Mouse (Mus musculus): ENCODE data around the gene Cldn15. TPM values are rescaled to one million over a fixed set of nuclear protein-coding genes. Genes with fewer than 3 reads are reported as not detected.

The Cldn15 gene
- polyA plus RNA-seq, 1 experiment from 2014 or later = 5.3 TPM

GRCm38 (mm10) chr5:136982338-136982930 lies 16.0 kb downstream of the Cldn15 start:
- Histone ChIP-seq H3K9me3 (ENCODE audit: low read depth, low read length) (no peaks in the 10 kb centered on the region), H3K36me3 (ENCODE audit: insufficient read depth) (peaks cover 25% of the 10 kb centered on the region), H3K4me3 (ENCODE audit: low read depth, low read length) (no peak overlapping the region), H3K27ac (ENCODE audit: low read depth) (no peak overlapping the region), H3K27me3 (ENCODE audit: insufficient read depth, low read length) (no peaks in the 10 kb centered on the region), H3K4me2 (no peak overlapping the region), H3K4me1 (ENCODE audit: insufficient read depth) (peaks cover 4% of the 10 kb centered on the region), H3K9ac (no peak overlapping the region)
- ATAC-seq (ENCODE audit: insufficient read depth) (no peak), DNase-seq (peak; percentile 72)
- WGBS = 48% methylated on average over 15 of the region's 16 CpGs
- peak; percentile 64 for TF ChIP-seq CTCF (IDR thresholded peaks at IDR 0.05; ENCODE audit: low read depth)

- H3K9ac ChIP-seq = no peak overlapping the region
- ATAC-seq (ENCODE audit: insufficient read depth) (no peak), DNase-seq (peak; percentile 35)
- no peak overlapping the region for H3K4me2 ChIP-seq
- H3K27me3 ChIP-seq (ENCODE audit: insufficient read depth, low read length) = no peaks in the 10 kb centered on the region
- 44% methylated on average over 14 of the region's 14 CpGs for WGBS
- H3K4me1 ChIP-seq (ENCODE audit: insufficient read depth) = peaks cover 4% of the 10 kb centered on the region
- peaks cover 32% of the 10 kb centered on the region for H3K36me3 ChIP-seq (ENCODE audit: insufficient read depth)
- no peak overlapping the region for H3K4me3 ChIP-seq (ENCODE audit: low read depth, low read length)
- H3K27ac ChIP-seq (ENCODE audit: low read depth) = no peak overlapping the region
- H3K9me3 ChIP-seq (ENCODE audit: low read depth, low read length) = no peaks in the 10 kb centered on the region
- TF ChIP-seq CTCF (IDR thresholded peaks at IDR 0.05; ENCODE audit: low read depth) = no peak
Observed at GRCm38 (mm10) chr5:136984828-136985227, 18.4 kb downstream of the Cldn15 start.

GRCm38 (mm10) chr5:136986695-136987137 lies 20.3 kb downstream of the Cldn15 start, which contains the start of gene Plod3:
TSS of gene Plod3 (plus strand) at chr5:136987019.
- peaks cover 4% of the 10 kb centered on the region for H3K4me1 ChIP-seq (ENCODE audit: insufficient read depth)
- no peak; the same call in 1 of the 2 replicates for TF ChIP-seq CTCF (IDR thresholded peaks at IDR 0.05; ENCODE audit: low read depth)
- H3K4me3 ChIP-seq (ENCODE audit: low read depth, low read length) = peak within 1 kb of the TSS; percentile 86
- ATAC-seq (ENCODE audit: insufficient read depth) = peak; percentile 88
- H3K27me3 ChIP-seq (ENCODE audit: insufficient read depth, low read length) = no peaks in the 10 kb centered on the region
- no peaks in the 10 kb centered on the region for H3K9me3 ChIP-seq (ENCODE audit: low read depth, low read length)
- H3K36me3 ChIP-seq (ENCODE audit: insufficient read depth) = peaks cover 36% of the 10 kb centered on the region
- peak within 1 kb of the TSS; percentile 72 for H3K4me2 ChIP-seq
- WGBS = under 1% methylated on average over 26 of the region's 26 CpGs
- DNase-seq = peak; percentile 100
- H3K9ac ChIP-seq = peak within 1 kb of the TSS; percentile 96
- H3K27ac ChIP-seq (ENCODE audit: low read depth) = peak within 1 kb of the TSS; percentile 98

- TF ChIP-seq CTCF (IDR thresholded peaks at IDR 0.05; ENCODE audit: low read depth) = no peak
- H3K9ac ChIP-seq = peak overlapping the region; percentile 96
- H3K27ac ChIP-seq (ENCODE audit: low read depth) = peak overlapping the region; percentile 98
- peak overlapping the region; percentile 86 for H3K4me3 ChIP-seq (ENCODE audit: low read depth, low read length)
- no peaks in the 10 kb centered on the region for H3K27me3 ChIP-seq (ENCODE audit: insufficient read depth, low read length)
- H3K4me2 ChIP-seq = peak overlapping the region; percentile 72
- under 1% methylated on average over 67 of the region's 67 CpGs for WGBS
- H3K4me1 ChIP-seq (ENCODE audit: insufficient read depth) = peaks cover 4% of the 10 kb centered on the region
- no peaks in the 10 kb centered on the region for H3K9me3 ChIP-seq (ENCODE audit: low read depth, low read length)
- peaks cover 37% of the 10 kb centered on the region for H3K36me3 ChIP-seq (ENCODE audit: insufficient read depth)
- DNase-seq (peak; percentile 85), ATAC-seq (ENCODE audit: insufficient read depth) (peak; percentile 65)
Observed at GRCm38 (mm10) chr5:136987138-136987933, 20.9 kb downstream of the Cldn15 start.

- WGBS = 2% methylated on average over 12 of the region's 12 CpGs
- ATAC-seq (ENCODE audit: insufficient read depth) (0 out of 2 replicates have a peak, but pooled peaks have one; percentile 1), DNase-seq (peak; percentile 13)
- TF ChIP-seq CTCF (IDR thresholded peaks at IDR 0.05; ENCODE audit: low read depth) = no peak
- H3K9me3 ChIP-seq (ENCODE audit: low read depth, low read length) = no peaks in the 10 kb centered on the region
- H3K27me3 ChIP-seq (ENCODE audit: insufficient read depth, low read length) = no peaks in the 10 kb centered on the region
- H3K4me1 ChIP-seq (ENCODE audit: insufficient read depth) = peaks cover 4% of the 10 kb centered on the region
- peak within 1 kb of the TSS; percentile 86 for H3K4me3 ChIP-seq (ENCODE audit: low read depth, low read length)
- peak within 1 kb of the TSS; percentile 98 for H3K27ac ChIP-seq (ENCODE audit: low read depth)
- H3K36me3 ChIP-seq (ENCODE audit: insufficient read depth) = peaks cover 41% of the 10 kb centered on the region
- H3K9ac ChIP-seq = peak within 1 kb of the TSS; percentile 96
- H3K4me2 ChIP-seq = peak within 1 kb of the TSS; percentile 72
Observed at GRCm38 (mm10) chr5:136987934-136988271, 21.5 kb downstream of the Cldn15 start, which contains the start of gene Znhit1. TSS of gene Znhit1 (minus strand) at chr5:136988021.

GRCm38 (mm10) chr5:136988420-136988819 lies 22.0 kb downstream of the Cldn15 start:
- no peaks in the 10 kb centered on the region for H3K9me3 ChIP-seq (ENCODE audit: low read depth, low read length)
- 41% methylated on average over 7 of the region's 7 CpGs for WGBS
- peak overlapping the region; percentile 72 for H3K4me2 ChIP-seq
- peak; percentile 69 for DNase-seq
- no peak for TF ChIP-seq CTCF (IDR thresholded peaks at IDR 0.05; ENCODE audit: low read depth)
- no peaks in the 10 kb centered on the region for H3K27me3 ChIP-seq (ENCODE audit: insufficient read depth, low read length)
- peaks cover 4% of the 10 kb centered on the region for H3K4me1 ChIP-seq (ENCODE audit: insufficient read depth)
- peaks cover 47% of the 10 kb centered on the region for H3K36me3 ChIP-seq (ENCODE audit: insufficient read depth)
- H3K4me3 ChIP-seq (ENCODE audit: low read depth, low read length) = peak overlapping the region; percentile 86
- ATAC-seq (ENCODE audit: insufficient read depth) = no peak
- H3K27ac ChIP-seq (ENCODE audit: low read depth) = no peak overlapping the region
- H3K9ac ChIP-seq = peak overlapping the region; percentile 96

- WGBS = 89% methylated on average over 6 of the region's 6 CpGs
- Histone ChIP-seq H3K27me3 (ENCODE audit: insufficient read depth, low read length) (no peaks in the 10 kb centered on the region), H3K36me3 (ENCODE audit: insufficient read depth) (peaks cover 55% of the 10 kb centered on the region)
Observed at GRCm38 (mm10) chr5:136989801-136990200, 23.4 kb downstream of the Cldn15 start.

More at GRCm38 (mm10) chr5:136989801-136990200, 23.4 kb downstream of the Cldn15 start:
- TF ChIP-seq CTCF (IDR thresholded peaks at IDR 0.05; ENCODE audit: low read depth) = no peak
- DNase-seq (no peak), ATAC-seq (ENCODE audit: insufficient read depth) (no peak)
- Histone ChIP-seq H3K27ac (ENCODE audit: low read depth) (no peak overlapping the region), H3K9ac (no peak overlapping the region), H3K4me3 (ENCODE audit: low read depth, low read length) (no peak overlapping the region), H3K9me3 (ENCODE audit: low read depth, low read length) (no peaks in the 10 kb centered on the region), H3K4me1 (ENCODE audit: insufficient read depth) (peaks cover 4% of the 10 kb centered on the region), H3K4me2 (no peak overlapping the region)

Data from lung, embryonic 14.5 days (tissue).